Mouse (Mus musculus): Measurements from ENCODE around the gene Pdcl3. TPM values are rescaled to one million over a fixed set of nuclear protein-coding genes. Genes with fewer than 3 reads are reported as not detected.

Pdcl3 gene
- polyA plus RNA-seq, 1 experiment from 2014 or later, result 148 TPM

GRCm38 (mm10) chr1:38972986-38973592 is 12.3 kb upstream of the Pdcl3 start:
- Histone ChIP-seq H3K9ac (no peak overlapping the region), H3K27ac (ENCODE audit: low read depth) (no peak overlapping the region), H3K4me3 (ENCODE audit: low read depth, low read length) (no peak overlapping the region), H3K27me3 (ENCODE audit: insufficient read depth, low read length) (no peaks in the 10 kb centered on the region), H3K4me2 (no peak overlapping the region), H3K4me1 (ENCODE audit: insufficient read depth) (no peaks in the 10 kb centered on the region), H3K36me3 (ENCODE audit: insufficient read depth) (no peaks in the 10 kb centered on the region), H3K9me3 (ENCODE audit: low read depth, low read length) (no peaks in the 10 kb centered on the region)
- DNase-seq, result no peak
- 76% methylated on average over 9 of the region's 9 CpGs for WGBS
- no peak for TF ChIP-seq CTCF (IDR thresholded peaks at IDR 0.05; ENCODE audit: low read depth)
- ATAC-seq (ENCODE audit: insufficient read depth), result no peak

DNA sequence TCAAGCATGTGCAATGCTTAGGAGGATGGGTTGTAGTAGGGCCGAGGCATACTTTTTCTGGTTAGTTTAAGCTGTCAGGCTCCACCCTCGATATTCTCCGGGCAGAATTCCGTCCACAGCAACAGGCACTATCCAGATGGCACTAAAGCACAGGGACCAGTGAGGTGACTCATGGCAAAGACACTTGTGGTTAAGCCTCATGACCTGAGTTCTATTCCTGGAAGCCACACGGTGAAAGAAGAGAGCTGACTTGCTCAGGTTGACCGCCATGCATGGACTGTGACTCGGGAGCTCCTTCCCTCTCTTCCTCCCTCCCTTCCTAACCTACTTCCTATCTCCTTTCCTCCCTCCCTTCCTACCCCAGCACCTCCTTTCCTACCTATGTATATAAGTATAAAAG is 5.5 kb upstream of the Pdcl3 start:
- H3K4me2 ChIP-seq, result no peak overlapping the region
- no peak for ATAC-seq (ENCODE audit: insufficient read depth)
- TF ChIP-seq CTCF (IDR thresholded peaks at IDR 0.05; ENCODE audit: low read depth), result no peak
- H3K4me1 ChIP-seq (ENCODE audit: insufficient read depth), result no peaks in the 10 kb centered on the region
- no peaks in the 10 kb centered on the region for H3K9me3 ChIP-seq (ENCODE audit: low read depth, low read length)
- DNase-seq, result no peak
- no peak overlapping the region for H3K4me3 ChIP-seq (ENCODE audit: low read depth, low read length)
- 77% methylated on average over 7 of the region's 7 CpGs for WGBS
- no peak overlapping the region for H3K27ac ChIP-seq (ENCODE audit: low read depth)
- no peak overlapping the region for H3K9ac ChIP-seq
- H3K36me3 ChIP-seq (ENCODE audit: insufficient read depth), result no peaks in the 10 kb centered on the region
- no peaks in the 10 kb centered on the region for H3K27me3 ChIP-seq (ENCODE audit: insufficient read depth, low read length)

- WGBS, result 16% methylated on average over 2 of the region's 2 CpGs
- Histone ChIP-seq H3K4me3 (ENCODE audit: low read depth, low read length) (no peak overlapping the region), H3K4me1 (ENCODE audit: insufficient read depth) (no peaks in the 10 kb centered on the region), H3K27ac (ENCODE audit: low read depth) (no peak overlapping the region), H3K9ac (no peak overlapping the region), H3K36me3 (ENCODE audit: insufficient read depth) (no peaks in the 10 kb centered on the region), H3K9me3 (ENCODE audit: low read depth, low read length) (no peaks in the 10 kb centered on the region), H3K27me3 (ENCODE audit: insufficient read depth, low read length) (no peaks in the 10 kb centered on the region), H3K4me2 (no peak overlapping the region)
- ATAC-seq (ENCODE audit: insufficient read depth) (no peak), DNase-seq (peak; percentile 54)
- TF ChIP-seq CTCF (IDR thresholded peaks at IDR 0.05; ENCODE audit: low read depth), result no peak
Measured at GRCm38 (mm10) chr1:38983870-38984269, 1.5 kb upstream of the Pdcl3 start.

GRCm38 (mm10) chr1:38987080-38987864 is 1.9 kb downstream of the Pdcl3 start:
- peaks cover 11% of the 10 kb centered on the region; the same call in 1 of the 2 replicates for H3K36me3 ChIP-seq (ENCODE audit: insufficient read depth)
- 4% methylated on average over 38 of the region's 38 CpGs for WGBS
- H3K9ac ChIP-seq, result peak overlapping the region; percentile 80
- peak overlapping the region; percentile 86 for H3K4me2 ChIP-seq
- H3K27me3 ChIP-seq (ENCODE audit: insufficient read depth, low read length), result no peaks in the 10 kb centered on the region
- peak overlapping the region; percentile 78 for H3K4me3 ChIP-seq (ENCODE audit: low read depth, low read length)
- H3K4me1 ChIP-seq (ENCODE audit: insufficient read depth), result no peaks in the 10 kb centered on the region
- peak; percentile 98 for DNase-seq
- peak overlapping the region; percentile 85 for H3K27ac ChIP-seq (ENCODE audit: low read depth)
- TF ChIP-seq CTCF (IDR thresholded peaks at IDR 0.05; ENCODE audit: low read depth), result no peak
- no peaks in the 10 kb centered on the region for H3K9me3 ChIP-seq (ENCODE audit: low read depth, low read length)
- peak; percentile 98 for ATAC-seq (ENCODE audit: insufficient read depth)

DNA sequence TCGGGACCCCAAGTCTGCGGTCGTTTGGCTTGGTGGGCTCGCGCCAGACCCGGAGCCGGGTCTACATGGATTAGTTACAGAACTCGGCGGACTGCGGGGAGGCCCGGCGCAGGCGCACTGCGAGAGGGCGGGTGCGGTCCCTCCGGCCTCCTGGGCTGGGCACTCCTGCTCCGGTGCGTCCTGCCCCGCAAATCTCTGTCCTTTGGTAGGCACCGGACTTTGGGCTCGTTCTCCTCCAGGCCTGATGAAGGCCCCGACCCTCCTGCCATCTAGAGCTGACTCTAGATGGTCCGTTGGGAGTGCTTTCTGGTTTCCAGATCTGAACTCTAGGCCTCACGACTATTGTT is 2.4 kb downstream of the Pdcl3 start:
- ATAC-seq (ENCODE audit: insufficient read depth), result peak; percentile 89
- H3K4me3 ChIP-seq (ENCODE audit: low read depth, low read length), result peak overlapping the region; percentile 78
- H3K9me3 ChIP-seq (ENCODE audit: low read depth, low read length), result no peaks in the 10 kb centered on the region
- peak overlapping the region; percentile 80 for H3K9ac ChIP-seq
- no peaks in the 10 kb centered on the region for H3K4me1 ChIP-seq (ENCODE audit: insufficient read depth)
- under 1% methylated on average over 25 of the region's 25 CpGs for WGBS
- peak overlapping the region; percentile 85 for H3K27ac ChIP-seq (ENCODE audit: low read depth)
- H3K27me3 ChIP-seq (ENCODE audit: insufficient read depth, low read length), result no peaks in the 10 kb centered on the region
- peak overlapping the region; percentile 86 for H3K4me2 ChIP-seq
- no peak for DNase-seq
- TF ChIP-seq CTCF (IDR thresholded peaks at IDR 0.05; ENCODE audit: low read depth), result no peak
- H3K36me3 ChIP-seq (ENCODE audit: insufficient read depth), result peaks cover 17% of the 10 kb centered on the region; the same call in 1 of the 2 replicates

- peak overlapping the region; percentile 80 for H3K9ac ChIP-seq
- H3K4me3 ChIP-seq (ENCODE audit: low read depth, low read length), result peak overlapping the region; percentile 78
- H3K27ac ChIP-seq (ENCODE audit: low read depth), result 0 out of 2 replicates have a peak overlapping the region, but pooled peaks have one; percentile 85
- H3K36me3 ChIP-seq (ENCODE audit: insufficient read depth), result peaks cover 21% of the 10 kb centered on the region
- no peaks in the 10 kb centered on the region for H3K4me1 ChIP-seq (ENCODE audit: insufficient read depth)
- H3K27me3 ChIP-seq (ENCODE audit: insufficient read depth, low read length), result no peaks in the 10 kb centered on the region
- no peak for ATAC-seq (ENCODE audit: insufficient read depth)
- H3K4me2 ChIP-seq, result peak overlapping the region; percentile 86
- WGBS, result 26% methylated on average over 7 of the region's 7 CpGs
- no peak for TF ChIP-seq CTCF (IDR thresholded peaks at IDR 0.05; ENCODE audit: low read depth)
- no peaks in the 10 kb centered on the region for H3K9me3 ChIP-seq (ENCODE audit: low read depth, low read length)
- no peak for DNase-seq
Measured at GRCm38 (mm10) chr1:38988357-38988756, 2.9 kb downstream of the Pdcl3 start.

- Histone ChIP-seq H3K9ac (no peak overlapping the region), H3K27me3 (ENCODE audit: insufficient read depth, low read length) (no peaks in the 10 kb centered on the region), H3K9me3 (ENCODE audit: low read depth, low read length) (no peaks in the 10 kb centered on the region), H3K27ac (ENCODE audit: low read depth) (no peak overlapping the region), H3K36me3 (ENCODE audit: insufficient read depth) (peaks cover 54% of the 10 kb centered on the region), H3K4me3 (ENCODE audit: low read depth, low read length) (no peak overlapping the region), H3K4me1 (ENCODE audit: insufficient read depth) (no peaks in the 10 kb centered on the region), H3K4me2 (no peak overlapping the region)
- WGBS, result 82% methylated on average over 3 of the region's 3 CpGs
- ATAC-seq (ENCODE audit: insufficient read depth) (no peak), DNase-seq (no peak)
- TF ChIP-seq CTCF (IDR thresholded peaks at IDR 0.05; ENCODE audit: low read depth), result no peak
Measured at GRCm38 (mm10) chr1:38992365-38992764, 7.0 kb downstream of the Pdcl3 start.
